Mouse (Mus musculus) heart, postnatal 0 days (tissue): ENCODE data around the gene Vsig10. TPM values are rescaled to one million over a fixed set of nuclear protein-coding genes. Genes with fewer than 3 reads are reported as not detected.

Experiments
- ATAC-seq: fragments of 200-750 bp; cut with Nextera tagmentation; 2 replicates; pipeline ENCODE4 v1.8.0; 2017; ENCODE audit warnings: low read depth, moderate number of reproducible peaks, moderate library complexity; ENCODE audit not compliant: insufficient read depth
- DNase-seq: peaks from one replicate; pipeline ENCODE4 v3.0.0-alpha.2; 2016; ENCODE audit warnings: low spot score
- H3K27ac ChIP-seq: fragments of 300-500 bp; sonication (generic); 2 replicates; pipeline ENCODE4 v1.5.1; 2014; ENCODE audit warnings: low read depth, mild to moderate bottlenecking
- H3K27me3 ChIP-seq: fragments of 300-500 bp; sonication (generic); 2 replicates; pipeline ENCODE4 v1.6.1; 2014; ENCODE audit warnings: low read length, mixed read lengths; ENCODE audit not compliant: control insufficient read depth, insufficient read depth
- H3K36me3 ChIP-seq: fragments of 300-500 bp; sonication (generic); replicated peaks from 2 replicates; pipeline ENCODE4 v1.6.1; 2014; ENCODE audit warnings: low read length, mixed read lengths; ENCODE audit not compliant: control insufficient read depth, insufficient read depth
- H3K4me1 ChIP-seq: fragments of 300-500 bp; sonication (generic); 2 replicates; pipeline ENCODE4 v1.6.1; 2014; ENCODE audit warnings: antibody characterized with exemption; ENCODE audit not compliant: control insufficient read depth, insufficient read depth
- H3K4me2 ChIP-seq: fragments of 300-500 bp; sonication (generic); 2 replicates; pipeline ENCODE4 v1.6.1; 2014; ENCODE audit warnings: low read depth, mild to moderate bottlenecking, low read length, moderate library complexity
- H3K4me3 ChIP-seq: fragments of 300-500 bp; sonication (generic); 2 replicates; pipeline ENCODE4 v1.5.1; 2014; ENCODE audit warnings: low read depth, low read length
- H3K9ac ChIP-seq: fragments of 300-500 bp; sonication (generic); replicated peaks from 2 replicates; pipeline ENCODE4 v1.6.1; 2014; ENCODE audit warnings: low read depth, low read length, mixed read lengths
- H3K9me3 ChIP-seq: fragments of 300-500 bp; sonication (generic); replicated peaks from 2 replicates; pipeline ENCODE4 v1.6.1; 2016; ENCODE audit warnings: low read length; ENCODE audit not compliant: control insufficient read depth
- CTCF ChIP-seq: IDR thresholded peaks from 2 replicates; pipeline ENCODE4 v1.5.1; 2016; ENCODE audit warnings: antibody characterized with exemption, control low read depth, low read depth
- EP300 ChIP-seq: IDR thresholded peaks from 2 replicates; pipeline ENCODE4 v1.6.1; 2016; ENCODE audit warnings: antibody characterized with exemption, low read depth
- WGBS: fragments of 180-500 bp; shearing (Covaris S2); extraction: QIAGEN DNeasy Blood & Tissue Kit; methylation state at CpG from one replicate; pipeline ENCODE4 v1.1.7; 2014; 5-methylcytosine and 5-hydroxymethylcytosine counted together
- polyA plus RNA-seq: library from polyadenylated mRNA; unstranded; fragments of >200 nt; fragmentation: Nextera tagmentation; extraction: Ambion mirVana; gene quantifications from 2 replicates; pipeline ENCODE4 v1.2.1, GENCODE M21; 2015
- total RNA-seq: library from RNA; depleted of rRNA; stranded (reverse); fragments of >200 nt; gene quantifications from 2 replicates; pipeline ENCODE4 v1.2.3, GENCODE M21; 2014; ENCODE audit warnings: low replicate concordance; rRNA removed

The Vsig10 gene
- total and polyA plus RNA-seq, 2 experiments from 2014 or later = 7.2 to 11.6 TPM

- 55% methylated on average over 4 of the region's 5 CpGs for WGBS
- ATAC-seq = no peak
These were observed 79.2 kb downstream of the Vsig10 start for GRCm38 (mm10) chr5:117398007-117398550.

GRCm38 (mm10) chr5:117399281-117399680 lies 80.4 kb downstream of the Vsig10 start:
- no peaks in the 10 kb centered on the region for H3K27me3 ChIP-seq
- no peaks in the 10 kb centered on the region for H3K4me1 ChIP-seq
- no peak for ATAC-seq
- H3K9me3 ChIP-seq = no peaks in the 10 kb centered on the region
- H3K9ac ChIP-seq = no peak overlapping the region
- DNase-seq = no peak
- H3K4me3 ChIP-seq = no peak overlapping the region
- TF ChIP-seq EP300 = no peak
- TF ChIP-seq CTCF = no peak
- 69% methylated on average over 9 of the region's 9 CpGs for WGBS
- H3K36me3 ChIP-seq = no peaks in the 10 kb centered on the region
- no peak overlapping the region for H3K27ac ChIP-seq
- no peak overlapping the region for H3K4me2 ChIP-seq

More at GRCm38 (mm10) chr5:117398007-117398550, 79.2 kb downstream of the Vsig10 start:
- Histone ChIP-seq H3K27ac (no peak overlapping the region), H3K36me3 (no peaks in the 10 kb centered on the region), H3K4me2 (no peak overlapping the region), H3K9ac (no peak overlapping the region), H3K4me1 (no peaks in the 10 kb centered on the region), H3K4me3 (no peak overlapping the region), H3K27me3 (no peaks in the 10 kb centered on the region), H3K9me3 (0 out of 2 replicates have a peak, but pooled peaks cover 1% of the 10 kb centered on the region)
- no peak for DNase-seq
- TF ChIP-seq EP300 (no peak), CTCF (no peak)

DNA sequence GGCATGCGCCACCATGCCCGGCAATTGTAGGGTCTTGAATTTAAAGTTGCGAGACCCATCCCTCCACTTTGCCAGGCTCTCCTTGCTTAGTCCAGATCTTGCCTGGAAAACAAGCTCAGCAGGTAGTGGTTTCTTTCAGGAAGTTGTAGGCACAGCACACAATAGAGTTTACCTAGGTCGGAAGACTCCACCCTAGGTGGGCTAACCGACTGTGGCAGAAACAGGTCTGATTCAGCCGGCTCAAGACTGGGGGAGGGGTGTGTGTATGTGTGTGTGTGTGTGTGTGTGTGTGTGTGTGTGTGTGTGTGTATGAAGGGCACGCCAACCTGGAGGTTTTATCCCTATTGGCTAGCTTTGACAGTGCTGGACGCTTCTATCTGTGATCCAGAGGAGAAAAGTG lies 84.7 kb downstream of the Vsig10 start:
- H3K9ac ChIP-seq = no peak overlapping the region
- H3K36me3 ChIP-seq = no peaks in the 10 kb centered on the region
- 84% methylated on average over 8 of the region's 8 CpGs for WGBS
- TF ChIP-seq EP300 = no peak
- no peak for TF ChIP-seq CTCF
- H3K27me3 ChIP-seq = no peaks in the 10 kb centered on the region
- no peaks in the 10 kb centered on the region for H3K9me3 ChIP-seq
- no peak overlapping the region for H3K27ac ChIP-seq
- ATAC-seq (no peak), DNase-seq (no peak)
- H3K4me3 ChIP-seq = no peak overlapping the region
- no peaks in the 10 kb centered on the region for H3K4me1 ChIP-seq
- H3K4me2 ChIP-seq = no peak overlapping the region

Other genes starting within 250 kb of the Vsig10 start
- gene Suds3, start 203.0 kb upstream of the Vsig10 start, total RNA-seq = 31.9 and 50.1 TPM in 2 replicates
- 36.9 and 38.2 TPM in 2 replicates for gene Suds3, start 203.0 kb upstream of the Vsig10 start, polyA plus RNA-seq
- gene Taok3, start 199.0 kb upstream of the Vsig10 start, total RNA-seq = 1.1 and 3.9 TPM in 2 replicates
- gene Taok3, start 199.0 kb upstream of the Vsig10 start, polyA plus RNA-seq = 5.8 and 7.5 TPM in 2 replicates
- gene Pebp1, start 31.5 kb upstream of the Vsig10 start, total RNA-seq = 871 and 905 TPM in 2 replicates
- gene Pebp1, start 31.5 kb upstream of the Vsig10 start, polyA plus RNA-seq = 527 and 544 TPM in 2 replicates
- gene Wsb2, start 38.2 kb downstream of the Vsig10 start, total RNA-seq = 137 and 139 TPM in 2 replicates
- gene Wsb2, start 38.2 kb downstream of the Vsig10 start, polyA plus RNA-seq = 77.4 and 83.2 TPM in 2 replicates
- gene Rfc5, start 70.0 kb downstream of the Vsig10 start, total RNA-seq = 19.8 and 36.3 TPM in 2 replicates
- 19.2 and 19.4 TPM in 2 replicates for gene Rfc5, start 70.0 kb downstream of the Vsig10 start, polyA plus RNA-seq
- gene Ksr2, start 94.9 kb downstream of the Vsig10 start, total RNA-seq = under 0.01 TPM in 1 of 2 replicates, not detected in the other
- 0.01 TPM in 1 of 2 replicates, not detected in the other for gene Ksr2, start 94.9 kb downstream of the Vsig10 start, polyA plus RNA-seq